Mouse (Mus musculus) thymus, postnatal 4 days (tissue): ENCODE measurements around the gene Cbx2.
A peak's percentile ranks its signal among the peaks of the same experiment; 100 is the strongest.

Experiments used
- DNase-seq: peaks from one replicate; pipeline ENCODE4 v3.0.0; 2021

Gene Cbx2

GRCm38 (mm10) chr11:119043761-119044550 is 21.2 kb downstream of the Cbx2 start:
- DNase-seq: peak; percentile 28

DNA sequence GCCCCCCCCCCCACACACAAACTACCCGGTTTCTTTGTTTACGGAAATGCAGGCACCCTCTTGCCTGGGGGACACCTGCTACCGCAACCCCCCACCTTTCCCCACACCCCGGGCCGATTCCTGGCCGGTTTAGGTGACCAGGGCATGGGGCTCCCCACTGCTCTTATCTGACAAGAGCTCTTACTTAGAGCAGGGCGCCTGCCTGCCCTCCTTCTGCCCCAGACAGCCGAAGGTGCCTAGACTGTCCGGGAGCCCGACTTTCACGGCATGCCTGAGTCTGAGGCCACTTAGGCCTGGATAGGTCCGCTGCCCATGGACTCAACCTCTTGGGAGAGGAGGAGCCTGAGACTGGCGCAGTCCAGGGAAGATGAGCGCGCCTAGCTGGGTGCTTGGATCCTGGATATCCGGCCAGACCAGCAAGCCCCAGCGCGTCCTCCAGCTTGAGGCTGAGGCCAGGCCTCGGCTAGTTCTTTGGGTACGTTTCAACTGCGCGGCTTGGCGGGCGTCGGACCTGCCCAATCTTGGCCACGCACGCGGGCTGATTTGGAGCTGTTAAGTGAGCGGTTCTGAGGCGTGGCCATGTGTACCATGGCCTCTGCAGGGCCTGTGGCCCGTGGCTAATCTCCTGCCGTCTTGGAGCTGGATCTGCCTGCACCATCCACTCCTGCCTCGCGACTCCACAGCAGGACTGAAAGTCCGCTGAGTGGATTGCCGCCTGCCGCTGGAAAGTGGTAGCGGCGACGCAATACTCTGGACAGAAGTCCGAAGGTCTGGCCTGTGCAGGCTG is 22.0 kb downstream of the Cbx2 start:
- DNase-seq: peak; percentile 34

- DNase-seq: peak; percentile 37
These were observed 24.0 kb downstream of the Cbx2 start for GRCm38 (mm10) chr11:119046601-119047245.

- peak; percentile 63 for DNase-seq
These were observed 24.7 kb downstream of the Cbx2 start for GRCm38 (mm10) chr11:119047261-119048132.

- DNase-seq: no peak
These were observed 25.4 kb downstream of the Cbx2 start for GRCm38 (mm10) chr11:119048133-119048510.

DNA sequence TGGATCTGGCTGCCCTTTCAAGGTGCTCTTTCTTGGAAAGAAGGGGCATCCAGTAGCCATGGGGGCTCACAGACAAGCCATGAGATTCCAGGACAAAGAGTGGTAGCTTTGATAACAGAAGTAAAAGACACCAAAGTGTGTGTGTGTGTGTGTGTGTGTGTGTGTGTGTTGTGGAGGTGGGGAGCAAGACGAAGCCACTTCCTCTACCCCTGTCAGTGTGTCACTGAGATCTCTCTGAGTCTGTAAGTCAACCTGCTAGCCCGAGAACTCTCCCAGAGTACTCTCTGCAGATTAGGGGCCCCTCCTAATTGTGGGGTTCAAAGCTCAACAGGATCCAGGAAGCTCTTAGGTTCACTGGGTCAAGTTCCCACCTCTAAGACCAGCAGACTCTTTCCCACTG is 27.6 kb downstream of the Cbx2 start:
- peak; percentile 44 for DNase-seq

DNA sequence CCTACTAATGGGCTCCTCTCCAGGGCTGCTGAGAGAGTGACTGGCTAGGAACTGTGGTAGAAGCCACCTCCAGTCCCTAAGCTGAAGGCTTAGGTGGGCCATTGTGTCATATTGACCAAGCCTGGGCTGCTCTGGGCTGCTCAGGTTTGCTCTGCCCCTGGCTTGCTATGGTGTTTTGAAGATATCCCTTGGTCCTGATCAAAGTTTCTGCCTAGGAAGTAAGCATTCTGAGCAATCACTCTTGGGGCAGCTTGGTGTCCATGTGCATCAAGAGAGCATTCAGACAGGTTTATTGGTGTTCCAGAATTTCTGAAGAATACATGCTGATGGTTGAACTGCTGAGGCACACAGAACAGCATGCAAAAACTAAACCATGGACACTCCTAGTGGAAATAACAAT is 28.7 kb downstream of the Cbx2 start:
- no peak for DNase-seq

DNA sequence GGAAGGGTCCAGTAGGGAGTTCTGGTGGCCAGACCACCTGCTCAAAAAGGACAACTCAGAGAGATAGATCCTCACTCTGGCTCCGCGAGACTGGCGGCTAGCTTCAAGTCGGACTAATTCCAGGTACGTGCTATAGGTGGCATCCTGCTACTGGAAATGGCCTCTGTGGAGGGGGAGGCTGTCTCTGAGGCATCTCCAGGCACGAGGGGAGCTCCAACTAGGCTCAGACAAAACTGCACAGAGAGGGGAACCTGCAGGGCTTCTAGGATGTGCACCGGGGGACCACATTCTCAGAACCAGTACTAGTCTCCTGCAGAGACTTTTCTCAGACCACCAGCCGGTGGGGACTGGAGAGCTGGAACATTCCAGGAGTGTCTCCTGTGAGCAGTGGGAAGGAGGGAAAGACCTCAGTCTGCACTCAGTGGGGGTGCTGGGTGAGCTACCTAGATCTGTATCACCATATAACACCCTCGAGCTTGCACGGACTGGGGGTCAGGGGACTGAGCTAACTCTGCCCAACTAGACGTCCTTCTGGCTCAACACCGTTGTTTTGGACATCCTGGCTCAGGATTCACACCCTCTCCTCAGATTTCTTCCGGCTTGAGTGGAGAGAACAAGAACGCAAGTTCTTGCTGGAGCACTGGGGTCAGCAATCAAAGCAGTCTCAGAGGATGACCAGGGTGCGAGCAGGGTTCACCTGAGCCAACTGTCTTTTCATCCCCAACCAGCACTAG is 29.3 kb downstream of the Cbx2 start:
- DNase-seq: peak; percentile 67

GRCm38 (mm10) chr11:119052661-119053256 is 30.0 kb downstream of the Cbx2 start:
- DNase-seq: peak; percentile 41

DNA sequence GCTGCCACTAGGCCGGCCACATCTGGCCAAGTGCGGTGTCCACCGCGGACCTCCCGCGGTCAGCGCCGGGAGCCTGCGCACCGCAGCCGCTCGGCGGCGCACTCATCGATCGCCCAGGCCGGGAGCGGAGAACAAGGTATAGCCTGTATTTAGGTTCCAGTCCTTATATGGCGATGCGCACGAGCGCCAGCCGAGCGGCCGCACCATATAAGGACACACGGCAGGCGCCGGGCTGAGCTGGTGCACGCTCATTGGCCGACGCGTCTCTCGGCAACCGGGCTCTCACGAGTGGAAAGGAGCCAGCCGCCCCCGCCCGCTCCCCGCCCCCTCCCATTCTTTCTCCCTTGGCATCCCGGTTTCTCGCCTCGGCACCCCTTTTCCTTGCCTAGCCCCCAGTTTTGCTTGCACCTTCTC is 30.5 kb downstream of the Cbx2 start:
- peak; percentile 87 for DNase-seq

- DNase-seq: peak; percentile 60
These were observed 31.1 kb downstream of the Cbx2 start for GRCm38 (mm10) chr11:119053738-119054350.

GRCm38 (mm10) chr11:119054351-119055345 is 31.9 kb downstream of the Cbx2 start:
- DNase-seq: peak; percentile 67

GRCm38 (mm10) chr11:119055571-119056131 is 32.9 kb downstream of the Cbx2 start:
- DNase-seq: peak; percentile 65

- DNase-seq: peak; percentile 73
These were observed 33.8 kb downstream of the Cbx2 start for GRCm38 (mm10) chr11:119056301-119057211.

- DNase-seq: no peak
These were observed 34.5 kb downstream of the Cbx2 start for GRCm38 (mm10) chr11:119057291-119057690.

DNA sequence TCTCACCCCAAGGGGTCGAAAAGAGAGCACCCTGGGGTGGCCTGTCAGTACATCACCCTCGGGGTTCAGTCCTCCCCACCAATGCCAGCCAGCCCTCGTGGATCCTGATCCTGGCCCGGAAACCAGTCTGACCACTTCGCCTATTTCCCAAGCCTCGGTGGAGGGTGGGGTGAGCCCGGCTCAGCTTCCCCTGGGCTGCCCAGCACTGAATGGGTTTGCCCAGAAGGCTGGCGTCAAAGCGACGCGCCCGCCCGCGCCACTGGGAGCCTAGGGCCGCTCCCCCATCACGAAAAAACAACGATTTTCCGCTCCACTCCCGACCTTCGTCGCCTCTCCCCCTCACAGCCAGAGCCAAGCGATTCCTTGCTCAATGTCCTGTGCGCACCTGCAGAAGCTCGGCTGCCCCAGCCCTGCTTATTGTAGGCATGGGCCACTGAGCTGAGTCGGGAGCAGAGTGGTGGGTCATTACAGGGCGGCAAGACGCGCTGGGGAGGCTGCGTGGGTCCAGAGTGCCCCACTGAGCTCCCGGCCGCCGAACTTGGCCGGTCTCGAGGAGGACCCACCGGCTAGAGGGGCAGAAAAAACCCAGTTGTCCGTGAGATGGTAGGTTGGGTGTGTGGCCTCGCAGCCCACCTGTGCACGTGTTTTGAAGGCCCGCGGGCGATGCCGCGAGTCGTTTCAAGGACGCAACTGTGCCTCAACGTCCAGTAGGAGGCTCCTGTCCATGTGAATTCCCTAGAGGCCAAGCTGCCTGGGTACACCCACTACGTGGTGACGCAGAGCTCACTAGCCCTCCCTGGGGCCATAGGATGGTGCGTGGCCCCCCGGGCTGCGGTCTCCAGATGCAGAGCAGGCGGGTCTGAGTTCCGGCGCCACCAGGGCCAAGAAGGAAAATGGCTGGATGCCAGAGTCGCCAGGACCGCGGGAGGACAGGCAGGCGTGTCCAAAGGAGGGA is 35.6 kb downstream of the Cbx2 start:
- DNase-seq: peak; percentile 40

GRCm38 (mm10) chr11:119059256-119059655 is 36.5 kb downstream of the Cbx2 start:
- no peak for DNase-seq
